Mouse (Mus musculus): ENCODE measurements around the gene Ppp2r5b. TPM values are rescaled to one million over a fixed set of nuclear protein-coding genes. Genes with fewer than 3 reads are reported as not detected.

The Ppp2r5b gene
- polyA plus RNA-seq, 1 experiment from 2014 or later: 19.3 TPM

DNA sequence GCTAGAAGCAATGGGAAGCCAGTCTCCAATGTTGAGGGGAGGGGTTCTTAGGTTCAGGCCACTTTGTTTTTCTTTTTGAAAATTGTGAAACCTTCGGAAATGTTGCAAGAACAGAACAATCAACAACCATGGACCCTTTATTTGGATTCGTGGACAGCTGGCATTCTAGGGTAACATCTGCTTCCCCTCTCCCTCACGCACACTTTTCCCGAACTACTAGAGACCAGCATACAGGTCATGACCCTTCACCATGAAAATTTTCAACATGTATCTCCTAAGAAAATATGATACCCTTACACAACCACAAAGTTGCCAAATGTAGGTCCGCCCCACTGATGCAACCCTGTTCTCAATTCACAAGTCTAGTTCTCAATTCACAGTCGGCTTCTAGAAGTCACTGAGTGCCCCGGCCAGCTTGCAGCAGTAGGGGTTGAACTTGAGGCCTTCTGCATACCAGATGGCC lies 33.0 kb upstream of the Ppp2r5b start:
- H3K9me3 ChIP-seq (ENCODE audit: low read depth, low read length): no peaks in the 10 kb centered on the region
- WGBS: 74% methylated on average over 7 of the region's 7 CpGs
- H3K27ac ChIP-seq (ENCODE audit: low read depth): no peak overlapping the region
- no peak overlapping the region for H3K4me3 ChIP-seq (ENCODE audit: low read depth, low read length)
- DNase-seq (no peak), ATAC-seq (ENCODE audit: insufficient read depth) (no peak)
- no peaks in the 10 kb centered on the region for H3K36me3 ChIP-seq (ENCODE audit: insufficient read depth)
- no peak for TF ChIP-seq CTCF (IDR thresholded peaks at IDR 0.05; ENCODE audit: low read depth)
- H3K27me3 ChIP-seq (ENCODE audit: insufficient read depth, low read length): no peaks in the 10 kb centered on the region
- no peak overlapping the region for H3K9ac ChIP-seq
- H3K4me1 ChIP-seq (ENCODE audit: insufficient read depth): no peaks in the 10 kb centered on the region
- no peak overlapping the region for H3K4me2 ChIP-seq

DNA sequence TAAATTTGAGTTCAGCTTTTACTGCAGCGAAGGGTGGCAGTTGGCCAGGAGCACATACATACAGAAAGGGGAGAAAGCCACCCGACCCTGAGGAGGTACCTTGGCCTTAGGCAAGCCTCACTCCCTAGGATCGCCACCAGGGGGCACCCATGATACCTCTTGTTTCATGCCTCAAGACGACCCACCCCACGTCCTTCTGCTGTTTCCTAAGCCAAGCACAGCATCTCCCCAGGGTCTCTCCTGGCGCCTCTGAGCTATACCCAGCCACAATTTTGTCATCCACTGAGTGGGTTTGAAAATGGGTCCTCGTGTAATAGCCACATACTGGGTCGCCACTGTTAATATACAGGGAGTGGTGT lies 32.5 kb upstream of the Ppp2r5b start:
- Histone ChIP-seq H3K27me3 (ENCODE audit: insufficient read depth, low read length) (no peaks in the 10 kb centered on the region), H3K27ac (ENCODE audit: low read depth) (no peak overlapping the region), H3K9me3 (ENCODE audit: low read depth, low read length) (no peaks in the 10 kb centered on the region), H3K4me3 (ENCODE audit: low read depth, low read length) (no peak overlapping the region), H3K9ac (no peak overlapping the region), H3K4me2 (no peak overlapping the region), H3K4me1 (ENCODE audit: insufficient read depth) (no peaks in the 10 kb centered on the region), H3K36me3 (ENCODE audit: insufficient read depth) (no peaks in the 10 kb centered on the region)
- 15% methylated on average over 8 of the region's 8 CpGs for WGBS
- ATAC-seq (ENCODE audit: insufficient read depth) (peak; percentile 73; the same call in 1 of the 2 replicates), DNase-seq (peak; percentile 94)
- TF ChIP-seq CTCF (IDR thresholded peaks at IDR 0.05; ENCODE audit: low read depth): peak; percentile 94

DNA sequence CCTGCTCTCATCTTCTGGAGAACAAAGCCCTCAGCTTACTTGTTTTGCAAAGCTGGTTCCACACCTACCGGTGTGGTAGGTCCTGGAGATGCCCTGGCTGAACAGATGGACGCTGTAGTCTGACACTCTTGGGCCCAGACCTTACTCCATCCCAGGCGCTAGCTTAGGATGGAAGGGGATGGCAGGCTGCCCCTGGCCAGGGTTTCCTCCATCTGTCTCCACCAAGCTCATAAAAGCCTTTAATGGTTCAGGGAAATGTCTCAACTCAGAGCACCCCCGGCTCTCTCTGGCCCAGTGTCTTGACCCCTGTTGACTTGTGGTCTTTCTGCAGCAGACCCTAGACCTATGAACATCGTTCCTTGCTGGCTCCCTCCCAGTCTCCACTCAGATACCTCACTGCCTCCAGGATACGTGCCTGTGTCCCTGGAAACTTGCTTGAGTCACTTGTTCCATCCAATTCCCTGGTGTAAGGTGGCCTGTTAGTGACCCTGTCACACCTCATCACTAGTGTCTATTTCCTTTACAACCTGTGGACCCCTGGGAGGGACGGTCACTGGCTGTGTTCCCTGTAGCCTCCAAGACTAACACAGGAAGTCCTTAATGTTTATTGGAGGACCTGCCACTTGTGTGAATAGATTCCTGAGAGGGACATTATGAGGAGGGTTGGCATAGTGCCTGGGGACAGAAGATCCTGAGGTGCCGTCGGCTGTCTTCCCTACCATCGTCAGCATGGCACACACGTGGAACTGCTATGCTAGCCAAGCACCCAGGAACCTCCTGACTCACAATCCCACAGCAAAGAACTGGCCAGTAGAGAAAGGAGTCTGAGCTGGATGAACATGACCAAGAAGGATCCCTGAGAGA lies 31.9 kb upstream of the Ppp2r5b start:
- H3K4me2 ChIP-seq: no peak overlapping the region
- no peaks in the 10 kb centered on the region for H3K27me3 ChIP-seq (ENCODE audit: insufficient read depth, low read length)
- WGBS: 44% methylated on average over 11 of the region's 11 CpGs
- H3K27ac ChIP-seq (ENCODE audit: low read depth): no peak overlapping the region
- H3K4me3 ChIP-seq (ENCODE audit: low read depth, low read length): no peak overlapping the region
- H3K9ac ChIP-seq: no peak overlapping the region
- H3K9me3 ChIP-seq (ENCODE audit: low read depth, low read length): no peaks in the 10 kb centered on the region
- DNase-seq (peak; percentile 22), ATAC-seq (ENCODE audit: insufficient read depth) (no peak)
- TF ChIP-seq CTCF (IDR thresholded peaks at IDR 0.05; ENCODE audit: low read depth): no peak
- no peaks in the 10 kb centered on the region for H3K4me1 ChIP-seq (ENCODE audit: insufficient read depth)
- H3K36me3 ChIP-seq (ENCODE audit: insufficient read depth): no peaks in the 10 kb centered on the region

DNA sequence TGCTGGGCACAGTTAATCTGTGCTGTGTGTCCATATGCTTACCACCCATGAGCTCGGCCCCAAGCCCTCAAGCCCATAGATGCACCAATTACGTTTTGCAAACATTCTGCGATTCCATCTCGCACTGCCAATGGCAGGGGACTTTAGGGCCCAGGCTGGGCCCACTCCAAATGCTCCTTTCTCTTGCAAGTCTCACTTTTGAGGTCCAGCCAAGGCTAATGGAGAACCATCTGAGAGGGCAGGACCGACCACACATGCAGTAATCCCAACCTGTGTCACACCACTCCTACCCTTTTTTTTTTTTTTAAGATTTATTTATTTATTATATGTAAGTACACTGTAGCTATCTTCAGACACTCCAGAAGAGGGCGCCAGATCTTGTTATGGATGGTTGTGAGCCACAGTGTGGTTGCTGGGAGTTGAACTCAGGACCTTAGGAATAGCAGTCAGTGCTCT lies 30.1 kb upstream of the Ppp2r5b start:
- Histone ChIP-seq H3K4me2 (no peak overlapping the region), H3K27me3 (ENCODE audit: insufficient read depth, low read length) (no peaks in the 10 kb centered on the region), H3K4me3 (ENCODE audit: low read depth, low read length) (no peak overlapping the region), H3K27ac (ENCODE audit: low read depth) (no peak overlapping the region), H3K9ac (no peak overlapping the region), H3K36me3 (ENCODE audit: insufficient read depth) (peaks cover 14% of the 10 kb centered on the region), H3K4me1 (ENCODE audit: insufficient read depth) (no peaks in the 10 kb centered on the region), H3K9me3 (ENCODE audit: low read depth, low read length) (no peaks in the 10 kb centered on the region)
- DNase-seq: no peak
- peak; percentile 34 for TF ChIP-seq CTCF (IDR thresholded peaks at IDR 0.05; ENCODE audit: low read depth)
- WGBS: 57% methylated on average over 6 of the region's 6 CpGs
- no peak for ATAC-seq (ENCODE audit: insufficient read depth)

DNA sequence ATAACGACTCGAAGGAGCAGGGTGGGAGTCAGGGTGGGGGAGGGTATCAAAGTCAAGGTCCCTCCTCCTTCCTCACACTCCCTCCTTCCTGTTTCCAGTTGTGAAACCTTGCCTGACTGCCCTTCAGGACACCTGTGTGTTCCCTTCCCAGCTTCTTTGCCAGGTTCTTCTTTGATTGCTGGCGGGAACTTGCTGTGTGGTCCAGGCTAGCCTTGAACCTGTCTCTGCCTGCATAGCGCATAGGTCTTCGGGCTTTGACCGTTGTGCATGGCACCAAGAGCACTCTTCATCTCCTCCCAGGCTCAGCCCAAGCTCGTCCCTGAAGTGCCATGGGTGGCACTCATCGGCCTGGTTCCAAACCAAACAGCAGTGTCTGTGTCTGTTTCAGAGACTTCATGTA lies 29.3 kb upstream of the Ppp2r5b start:
- Histone ChIP-seq H3K4me1 (ENCODE audit: insufficient read depth) (no peaks in the 10 kb centered on the region), H3K9me3 (ENCODE audit: low read depth, low read length) (no peaks in the 10 kb centered on the region), H3K4me2 (no peak overlapping the region), H3K27ac (ENCODE audit: low read depth) (no peak overlapping the region), H3K36me3 (ENCODE audit: insufficient read depth) (peaks cover 22% of the 10 kb centered on the region), H3K27me3 (ENCODE audit: insufficient read depth, low read length) (no peaks in the 10 kb centered on the region), H3K9ac (no peak overlapping the region), H3K4me3 (ENCODE audit: low read depth, low read length) (no peak overlapping the region)
- no peak for TF ChIP-seq CTCF (IDR thresholded peaks at IDR 0.05; ENCODE audit: low read depth)
- DNase-seq (no peak), ATAC-seq (ENCODE audit: insufficient read depth) (no peak)
- 72% methylated on average over 8 of the region's 8 CpGs for WGBS

DNA sequence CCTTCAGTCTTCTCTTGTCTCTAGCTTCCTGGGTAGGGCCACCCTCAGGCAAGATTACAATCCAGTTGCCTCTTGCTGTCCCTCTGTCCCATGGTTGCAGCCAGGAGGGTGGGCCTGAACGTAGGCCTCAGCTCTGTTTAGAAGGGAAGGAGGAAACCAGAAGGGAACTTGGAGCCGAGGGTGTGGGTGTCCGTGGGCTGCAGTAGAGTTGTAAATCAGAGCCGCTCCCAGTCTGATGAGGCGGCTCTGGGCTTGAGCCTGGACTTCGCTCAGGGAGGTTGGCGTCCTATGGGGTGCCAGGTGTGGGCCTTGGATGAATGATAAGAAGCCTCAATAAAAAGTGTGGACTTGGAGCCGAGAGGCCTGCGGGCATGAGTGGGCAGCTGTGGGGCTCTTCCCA lies 28.5 kb upstream of the Ppp2r5b start:
- Histone ChIP-seq H3K4me2 (no peak overlapping the region), H3K4me3 (ENCODE audit: low read depth, low read length) (no peak overlapping the region), H3K4me1 (ENCODE audit: insufficient read depth) (no peaks in the 10 kb centered on the region), H3K27me3 (ENCODE audit: insufficient read depth, low read length) (no peaks in the 10 kb centered on the region), H3K9ac (no peak overlapping the region), H3K36me3 (ENCODE audit: insufficient read depth) (peaks cover 25% of the 10 kb centered on the region), H3K9me3 (ENCODE audit: low read depth, low read length) (no peaks in the 10 kb centered on the region), H3K27ac (ENCODE audit: low read depth) (no peak overlapping the region)
- WGBS: 69% methylated on average over 9 of the region's 9 CpGs
- TF ChIP-seq CTCF (IDR thresholded peaks at IDR 0.05; ENCODE audit: low read depth): no peak
- ATAC-seq (ENCODE audit: insufficient read depth) (no peak), DNase-seq (no peak)

DNA sequence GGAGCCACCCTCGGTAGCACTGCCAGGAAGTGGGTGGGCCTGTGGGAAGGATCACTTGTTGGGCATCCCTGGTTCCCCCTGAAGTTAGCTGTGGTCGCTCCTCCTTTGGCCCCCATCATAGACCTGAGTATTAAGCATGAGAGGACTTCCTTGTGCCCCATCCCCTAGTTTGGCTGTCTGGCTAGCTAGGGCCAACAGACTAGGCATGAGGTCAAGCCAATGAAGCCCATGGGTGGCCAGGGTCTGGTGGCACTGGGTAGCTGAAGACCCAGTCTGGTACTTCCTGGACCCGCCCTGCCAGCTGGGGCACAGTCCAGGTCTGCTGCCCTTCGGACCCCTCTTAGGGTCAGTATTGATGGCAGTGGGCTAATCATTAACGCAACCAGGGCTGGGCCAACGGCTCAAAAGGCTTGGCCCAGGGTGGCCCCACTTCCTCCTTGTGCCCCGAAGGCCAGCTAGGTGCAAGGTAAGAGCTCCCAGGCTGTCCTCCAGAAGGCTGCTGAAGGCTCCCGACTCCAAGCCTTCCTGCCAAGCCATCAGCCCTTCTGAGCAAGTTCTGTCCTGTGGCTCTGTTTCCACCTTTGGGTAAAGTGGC lies 27.3 kb upstream of the Ppp2r5b start:
- H3K4me1 ChIP-seq (ENCODE audit: insufficient read depth): no peaks in the 10 kb centered on the region
- no peaks in the 10 kb centered on the region for H3K27me3 ChIP-seq (ENCODE audit: insufficient read depth, low read length)
- H3K9me3 ChIP-seq (ENCODE audit: low read depth, low read length): no peaks in the 10 kb centered on the region
- no peak for DNase-seq
- TF ChIP-seq CTCF (IDR thresholded peaks at IDR 0.05; ENCODE audit: low read depth): no peak
- H3K4me3 ChIP-seq (ENCODE audit: low read depth, low read length): no peak overlapping the region
- no peak overlapping the region for H3K27ac ChIP-seq (ENCODE audit: low read depth)
- no peak overlapping the region for H3K4me2 ChIP-seq
- no peak for ATAC-seq (ENCODE audit: insufficient read depth)
- WGBS: 77% methylated on average over 8 of the region's 8 CpGs
- H3K36me3 ChIP-seq (ENCODE audit: insufficient read depth): peaks cover 38% of the 10 kb centered on the region
- H3K9ac ChIP-seq: no peak overlapping the region
